Mouse (Mus musculus) G1E (cell line): ENCODE data around the gene Olfr412. TPM values are rescaled to one million over a fixed set of nuclear protein-coding genes. Genes with fewer than 3 reads are reported as not detected.

Experiments
- ATAC-seq: 2 replicates; pipeline ENCODE4 v1.8.0; 2016; ENCODE audit warnings: mild to moderate bottlenecking; ENCODE audit not compliant: insufficient number of reproducible peaks, poor library complexity, low FRiP score, severe bottlenecking; ENCODE audit errors: extremely low read depth
- DNase-seq: peaks from one replicate; pipeline ENCODE4 v3.0.0; 2012; ENCODE audit warnings: low spot score
- H3K27me3 ChIP-seq: 2 replicates; pipeline ENCODE4 v1.6.1; 2012; ENCODE audit warnings: mild to moderate bottlenecking, low read length, inconsistent platforms; ENCODE audit not compliant: insufficient read depth
- H3K36me3 ChIP-seq: replicated peaks from 2 replicates; pipeline ENCODE3; 2012; ENCODE audit warnings: mild to moderate bottlenecking, inconsistent platforms
- H3K4me1 ChIP-seq: 2 replicates; pipeline ENCODE4 v1.6.1; 2012; ENCODE audit warnings: low read depth, low read length, inconsistent platforms, mixed read lengths; ENCODE audit not compliant: insufficient read depth
- H3K4me3 ChIP-seq: 2 replicates; pipeline ENCODE4 v1.5.1; 2012; ENCODE audit warnings: low read depth, mild to moderate bottlenecking, inconsistent platforms, low read length, moderate library complexity, mixed read lengths
- H3K9me3 ChIP-seq: replicated peaks from 2 replicates; pipeline ENCODE4 v1.6.1; 2012; ENCODE audit warnings: inconsistent platforms
- CTCF ChIP-seq: IDR thresholded peaks from 2 replicates; pipeline ENCODE4 v1.5.1; 2012; ENCODE audit warnings: low read depth, low read length, inconsistent platforms, mixed read lengths
- GATA1 ChIP-seq: IDR thresholded peaks from 2 replicates; pipeline ENCODE4 v1.6.1; 2012; ENCODE audit warnings: borderline replicate concordance, low read length, inconsistent platforms, mixed read lengths
- GATA2 ChIP-seq: IDR thresholded peaks from 2 replicates; pipeline ENCODE4 v1.6.1; 2012; ENCODE audit warnings: low read depth, low read length, inconsistent platforms, borderline replicate concordance
- POLR2AphosphoS5 ChIP-seq: IDR thresholded peaks from 2 replicates; pipeline ENCODE4 v1.6.1; 2012; ENCODE audit warnings: low read depth, low read length, inconsistent platforms; ENCODE audit not compliant: insufficient replicate concordance
- TAL1 ChIP-seq: conservative IDR thresholded peaks from 2 replicates; pipeline ENCODE4 v1.6.1; 2012; ENCODE audit warnings: low read depth, low read length, inconsistent platforms, mixed read lengths
- polyA plus RNA-seq: library from polyadenylated mRNA; stranded (reverse); fragments of >175 nt; gene quantifications from 2 replicates; pipeline ENCODE4 v1.2.3, GENCODE M21; 2012
- total RNA-seq, 2 experiments: library from RNA; stranded (forward) in 1 of 2; stranded (reverse) in 1 of 2; fragments of 200-1000 nt in 1 of 2; fragments of >200 nt in 1 of 2; fragmentation: Nextera tagmentation in 1 of 2; gene quantifications; 2 replicates each; pipeline ENCODE4 v1.2.3; 2014 to 2017

The Olfr412 gene
- total and polyA plus RNA-seq, 3 experiments = 0.22 TPM; not detected in 2

DNA sequence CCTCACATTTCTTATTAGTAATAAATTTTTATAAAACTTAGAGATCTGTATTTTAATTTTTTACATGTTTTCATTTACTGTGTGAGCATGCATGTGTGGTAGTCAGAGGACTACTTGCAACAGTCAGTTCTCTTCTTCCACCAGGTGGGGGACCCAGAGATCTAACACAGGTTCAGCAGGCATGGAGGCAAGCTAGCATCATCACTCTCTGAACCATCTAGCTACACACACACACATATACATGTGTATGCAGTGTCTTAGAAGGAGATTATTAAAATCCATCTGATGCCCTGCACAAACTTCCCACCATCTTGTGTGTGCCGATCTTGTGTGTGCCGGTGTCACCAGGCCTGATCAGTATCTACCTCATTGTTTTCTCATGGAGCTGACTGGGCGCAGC, 15.0 kb downstream of the Olfr412 start:
- Histone ChIP-seq H3K27me3 (peaks cover 24% of the 10 kb centered on the region), H3K4me1 (peaks cover 6% of the 10 kb centered on the region; the same call in 1 of the 2 replicates), H3K4me3 (no peak overlapping the region), H3K36me3 (no peaks in the 10 kb centered on the region), H3K9me3 (no peaks in the 10 kb centered on the region)
- ATAC-seq (peak; percentile 52; the same call in 1 of the 2 replicates), DNase-seq (no peak)
- peak; percentile 59 for TF ChIP-seq CTCF
- TF ChIP-seq TAL1 = no peak

- Histone ChIP-seq H3K36me3 (peaks cover 10% of the 10 kb centered on the region), H3K4me3 (no peak overlapping the region), H3K27me3 (peaks cover 27% of the 10 kb centered on the region), H3K4me1 (peaks cover 7% of the 10 kb centered on the region), H3K9me3 (no peaks in the 10 kb centered on the region)
- TF ChIP-seq GATA2 (no peak), POLR2AphosphoS5 (no peak), GATA1 (no peak), TAL1 (no peak), CTCF (no peak)
- ATAC-seq (no peak), DNase-seq (no peak)
Observed at GRCm38 (mm10) chr11:74379166-74379873, 17.5 kb downstream of the Olfr412 start.

DNA sequence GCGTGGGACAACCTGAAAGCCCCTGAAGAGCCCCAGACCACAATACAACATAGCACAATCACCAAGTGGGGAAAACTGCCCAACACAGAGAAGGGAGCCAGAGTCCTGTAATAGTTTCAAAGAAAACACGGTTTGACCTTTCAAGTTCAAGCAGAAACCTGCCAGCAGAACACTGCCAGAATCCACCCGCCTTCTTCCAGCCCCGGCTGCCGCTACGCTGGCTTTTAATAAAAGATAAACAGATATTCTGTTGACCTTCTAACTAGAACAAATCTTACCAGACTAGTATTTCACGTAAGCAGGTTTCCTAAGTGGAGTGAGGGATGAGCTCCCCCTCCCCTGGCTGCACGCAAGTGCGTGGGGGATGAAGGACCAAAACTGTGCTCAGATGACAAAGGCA, 23.8 kb downstream of the Olfr412 start:
- peaks cover 21% of the 10 kb centered on the region for H3K27me3 ChIP-seq
- H3K4me1 ChIP-seq = peaks cover 2% of the 10 kb centered on the region; the same call in 1 of the 2 replicates
- no peak overlapping the region for H3K4me3 ChIP-seq
- no peak for TF ChIP-seq CTCF
- TF ChIP-seq TAL1 = no peak
- no peak for TF ChIP-seq GATA2
- TF ChIP-seq GATA1 = no peak
- TF ChIP-seq POLR2AphosphoS5 = no peak
- no peak for DNase-seq
- no peaks in the 10 kb centered on the region for H3K9me3 ChIP-seq
- peaks cover 67% of the 10 kb centered on the region for H3K36me3 ChIP-seq
- ATAC-seq = no peak

- no peak overlapping the region for H3K4me3 ChIP-seq
- no peak for TF ChIP-seq TAL1
- no peak for TF ChIP-seq GATA1
- no peak for TF ChIP-seq GATA2
- TF ChIP-seq POLR2AphosphoS5 = no peak
- TF ChIP-seq CTCF = no peak
- peaks cover 83% of the 10 kb centered on the region for H3K36me3 ChIP-seq
- H3K9me3 ChIP-seq = no peaks in the 10 kb centered on the region
- no peak for ATAC-seq
- H3K4me1 ChIP-seq = peaks cover 2% of the 10 kb centered on the region; the same call in 1 of the 2 replicates
- no peak for DNase-seq
- peaks cover 21% of the 10 kb centered on the region for H3K27me3 ChIP-seq
Observed at GRCm38 (mm10) chr11:74387203-74387602, 25.3 kb downstream of the Olfr412 start.

DNA sequence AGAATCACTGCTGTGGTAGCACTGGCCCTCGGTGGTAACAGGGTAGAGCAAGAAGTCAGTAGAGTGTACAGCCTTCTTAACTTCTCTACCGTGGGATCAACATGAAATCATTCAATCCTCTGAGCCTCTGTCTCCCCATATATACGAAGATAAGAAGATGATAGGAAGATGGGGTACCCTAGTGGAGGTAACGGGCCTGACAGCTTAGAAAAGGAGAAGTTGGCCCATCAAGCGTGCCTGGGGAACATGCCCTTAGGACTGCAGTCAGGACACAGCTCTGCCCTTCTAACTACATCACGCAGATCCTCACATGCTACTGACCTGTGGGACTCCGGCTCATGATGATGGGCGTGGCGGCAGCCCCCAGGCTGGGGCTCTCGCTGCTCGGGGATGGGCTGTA, 30.0 kb downstream of the Olfr412 start:
- Histone ChIP-seq H3K27me3 (peaks cover 8% of the 10 kb centered on the region), H3K4me1 (no peaks in the 10 kb centered on the region), H3K9me3 (no peaks in the 10 kb centered on the region), H3K36me3 (peaks cover 94% of the 10 kb centered on the region), H3K4me3 (no peak overlapping the region)
- ATAC-seq (no peak), DNase-seq (no peak)
- TF ChIP-seq POLR2AphosphoS5 (no peak), GATA1 (no peak), CTCF (no peak), TAL1 (no peak)

DNA sequence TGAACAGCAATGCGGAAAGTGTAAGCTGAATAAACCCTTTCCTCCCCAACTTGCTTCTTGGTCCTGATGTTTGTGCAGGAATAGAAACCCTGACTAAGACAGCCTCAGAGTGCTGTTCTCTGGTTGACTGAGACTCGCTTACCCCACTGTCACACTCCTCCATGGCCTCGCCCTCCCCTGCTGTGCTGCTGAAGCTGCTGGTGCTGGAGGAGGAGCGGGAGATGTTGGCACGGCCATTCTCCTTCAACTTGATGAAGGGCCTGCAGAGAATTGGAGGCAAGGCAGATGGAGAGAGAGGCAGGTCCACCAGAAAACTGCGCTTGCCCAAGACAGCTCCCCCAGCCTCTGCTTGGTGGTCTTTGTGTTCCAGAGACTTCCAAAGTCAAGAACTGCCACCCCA, 31.0 kb downstream of the Olfr412 start:
- H3K9me3 ChIP-seq = no peaks in the 10 kb centered on the region
- H3K36me3 ChIP-seq = peaks cover 94% of the 10 kb centered on the region
- DNase-seq = no peak
- no peak for TF ChIP-seq GATA2
- TF ChIP-seq POLR2AphosphoS5 = no peak
- TF ChIP-seq TAL1 = no peak
- no peak for TF ChIP-seq GATA1
- no peak for TF ChIP-seq CTCF
- H3K4me1 ChIP-seq = no peaks in the 10 kb centered on the region
- ATAC-seq = no peak
- peaks cover 2% of the 10 kb centered on the region; the same call in 1 of the 2 replicates for H3K27me3 ChIP-seq
- H3K4me3 ChIP-seq = no peak overlapping the region

DNA sequence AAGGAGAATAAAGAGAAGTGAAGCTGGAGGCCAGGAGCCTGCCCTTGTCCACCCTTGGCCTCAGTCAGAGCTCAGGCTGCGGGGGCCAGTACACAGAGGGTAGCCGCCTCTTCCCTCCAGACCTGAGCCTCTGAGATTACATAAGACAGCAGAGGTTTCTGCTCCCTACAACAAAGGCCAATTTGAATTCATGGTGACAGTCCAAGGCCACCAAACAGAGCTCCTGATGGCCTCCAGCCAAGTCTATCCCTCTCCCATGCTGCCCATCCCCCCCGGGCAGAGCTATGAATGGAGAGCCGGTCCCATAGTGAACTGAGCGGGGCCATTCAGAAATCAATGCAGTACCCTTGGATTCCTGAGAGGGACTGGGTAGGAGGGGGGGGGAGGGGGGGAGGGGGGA, 31.6 kb downstream of the Olfr412 start:
- Histone ChIP-seq H3K4me3 (no peak overlapping the region), H3K27me3 (no peaks in the 10 kb centered on the region), H3K9me3 (no peaks in the 10 kb centered on the region), H3K36me3 (peaks cover 94% of the 10 kb centered on the region), H3K4me1 (no peaks in the 10 kb centered on the region)
- DNase-seq (no peak), ATAC-seq (no peak)
- TF ChIP-seq GATA2 = no peak
- TF ChIP-seq CTCF = no peak
- no peak for TF ChIP-seq TAL1
- TF ChIP-seq GATA1 = no peak
- no peak for TF ChIP-seq POLR2AphosphoS5
